Mouse (Mus musculus) spleen, postnatal 14 days (tissue): ENCODE results near the gene Dmrtc2.

Experiments used
- DNase-seq, 2 experiments: peaks; one replicate each; pipeline ENCODE4 v3.0.0; 2021 to 2022; ENCODE audit warnings: low spot score in 2 of 2

The Dmrtc2 gene

GRCm38 (mm10) chr7:24902264-24902629 lies 32.4 kb downstream of the Dmrtc2 start:
- no peak for DNase-seq

GRCm38 (mm10) chr7:24902630-24903443 lies 33.0 kb downstream of the Dmrtc2 start, which contains the start of gene Arhgef1:
TSS of gene Arhgef1 (plus strand) at chr7:24902912.
- peak; percentile 66 to 72 for DNase-seq

GRCm38 (mm10) chr7:24903444-24903825 lies 33.6 kb downstream of the Dmrtc2 start:
- DNase-seq = no peak

GRCm38 (mm10) chr7:24904070-24904483 lies 34.2 kb downstream of the Dmrtc2 start:
- peak; percentile 95 to 96 for DNase-seq

- DNase-seq = peak; percentile 56 to 75
Observed at GRCm38 (mm10) chr7:24904936-24905335, 35.1 kb downstream of the Dmrtc2 start.

- DNase-seq = no peak
Observed at GRCm38 (mm10) chr7:24906551-24906950, 36.7 kb downstream of the Dmrtc2 start.

GRCm38 (mm10) chr7:24907211-24907748 lies 37.4 kb downstream of the Dmrtc2 start:
- peak in 1 of 2 experiments; percentile 36 for DNase-seq

- DNase-seq = no peak
Observed at GRCm38 (mm10) chr7:24912480-24912879, 42.6 kb downstream of the Dmrtc2 start.

- no peak for DNase-seq
Observed at GRCm38 (mm10) chr7:24918763-24919323, 49.0 kb downstream of the Dmrtc2 start.

- DNase-seq = no peak
Observed at GRCm38 (mm10) chr7:24919728-24920127, 49.9 kb downstream of the Dmrtc2 start.
